Mouse (Mus musculus) lung, embryonic 16.5 days (tissue): ENCODE measurements around the gene Ece1. TPM values are rescaled to one million over a fixed set of nuclear protein-coding genes. Genes with fewer than 3 reads are reported as not detected.

ENCODE experiments used
- ATAC-seq: fragments of 200-750 bp; cut with Nextera tagmentation; 2 replicates; pipeline ENCODE4 v1.8.0; 2017; ENCODE audit warnings: low read depth, mild to moderate bottlenecking, moderate library complexity
- H3K27ac ChIP-seq: fragments of 300-500 bp; sonication (generic); 2 replicates; pipeline ENCODE4 v1.5.1; 2014; ENCODE audit warnings: mild to moderate bottlenecking, control low read depth, low read length
- H3K27me3 ChIP-seq: fragments of 300-500 bp; sonication (generic); 2 replicates; pipeline ENCODE4 v1.6.1; 2014; ENCODE audit warnings: low read depth, low read length, mixed read lengths; ENCODE audit not compliant: control insufficient read depth, insufficient read depth
- H3K36me3 ChIP-seq: fragments of 300-500 bp; sonication (generic); 2 replicates; pipeline ENCODE4 v1.6.1; 2014; ENCODE audit warnings: low read length; ENCODE audit not compliant: control insufficient read depth, insufficient read depth
- H3K4me1 ChIP-seq: fragments of 300-500 bp; sonication (generic); replicated peaks from 2 replicates; pipeline ENCODE4 v1.6.1; 2014; ENCODE audit warnings: low read length, mixed read lengths; ENCODE audit not compliant: control insufficient read depth, insufficient read depth
- H3K4me2 ChIP-seq: fragments of 300-500 bp; sonication (generic); 2 replicates; pipeline ENCODE4 v1.6.1; 2014; ENCODE audit warnings: low read depth, low read length, control low read depth
- H3K4me3 ChIP-seq: fragments of 300-500 bp; sonication (generic); 2 replicates; pipeline ENCODE4 v1.5.1; 2014; ENCODE audit warnings: mild to moderate bottlenecking, low read length, control low read depth
- H3K9ac ChIP-seq: fragments of 300-500 bp; sonication (generic); 2 replicates; pipeline ENCODE4 v1.6.1; 2014; ENCODE audit warnings: low read length, control low read depth
- H3K9me3 ChIP-seq: fragments of 300-500 bp; sonication (generic); 2 replicates; pipeline ENCODE4 v1.6.1; 2016; ENCODE audit warnings: low read length; ENCODE audit not compliant: control insufficient read depth
- WGBS: fragments of 180-500 bp; shearing (Covaris S2); extraction: QIAGEN DNeasy Blood & Tissue Kit; methylation state at CpG from one replicate; pipeline ENCODE4 v1.1.7; 2014; 5-methylcytosine and 5-hydroxymethylcytosine counted together
- polyA plus RNA-seq: library from polyadenylated mRNA; unstranded; fragments of >200 nt; fragmentation: Nextera tagmentation; extraction: Ambion mirVana; gene quantifications from 2 replicates; pipeline ENCODE4 v1.2.1, GENCODE M21; 2015

Ece1 gene
- polyA plus RNA-seq, 1 experiment from 2014 or later, result 53.8 TPM

GRCm38 (mm10) chr4:138013723-138014479 lies 151.9 kb downstream of the Ece1 start:
- Histone ChIP-seq H3K9me3 (no peaks in the 10 kb centered on the region), H3K9ac (no peak overlapping the region), H3K36me3 (peaks cover 23% of the 10 kb centered on the region), H3K4me2 (no peak overlapping the region), H3K4me1 (no peaks in the 10 kb centered on the region), H3K27ac (no peak overlapping the region), H3K4me3 (no peak overlapping the region), H3K27me3 (no peaks in the 10 kb centered on the region)
- WGBS, result 89% methylated on average over 15 of the region's 15 CpGs
- ATAC-seq, result no peak

Other genes with a start within 250 kb of the Ece1 start
- gene Rap1gap, start 197.5 kb upstream of the Ece1 start, polyA plus RNA-seq, result 8.7 and 14.0 TPM in 2 replicates
- gene Alpl, start 65.9 kb upstream of the Ece1 start, polyA plus RNA-seq, result 4.4 and 9.4 TPM in 2 replicates
- gene Eif4g3, start 130.8 kb downstream of the Ece1 start, polyA plus RNA-seq, result 23.8 and 24.8 TPM in 2 replicates